Mouse (Mus musculus): ENCODE measurements around the gene Retnlb.
"Not testable (repeated sequence)": the region's sequence is repeated elsewhere in the genome, so short reads cannot be mapped to it uniquely, and the experiment has no call there.

Gene Retnlb

DNA sequence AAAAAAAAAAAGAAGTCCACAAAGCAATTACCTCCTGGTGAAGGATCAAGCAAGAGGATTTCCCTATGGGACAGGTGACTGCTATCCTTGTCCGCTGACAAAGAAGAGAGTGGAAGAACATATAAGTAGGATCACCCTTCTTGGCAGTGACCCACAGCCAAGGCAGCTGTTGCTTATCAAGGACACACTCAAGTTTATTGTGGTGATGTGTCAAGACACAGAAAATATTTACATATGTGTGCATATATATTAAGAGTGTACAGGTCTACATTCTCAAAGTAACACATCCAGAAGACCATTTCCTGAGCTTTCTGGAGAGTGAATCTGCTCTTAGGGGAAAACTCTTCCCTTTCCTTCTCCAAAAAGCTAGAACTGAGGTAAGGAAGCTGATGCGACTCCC, at the start of gene Retnlb:
Retnlb (plus strand) TSS at position 162 of the 400 bp plus-strand sequence.
- no peak for DNase-seq

DNA sequence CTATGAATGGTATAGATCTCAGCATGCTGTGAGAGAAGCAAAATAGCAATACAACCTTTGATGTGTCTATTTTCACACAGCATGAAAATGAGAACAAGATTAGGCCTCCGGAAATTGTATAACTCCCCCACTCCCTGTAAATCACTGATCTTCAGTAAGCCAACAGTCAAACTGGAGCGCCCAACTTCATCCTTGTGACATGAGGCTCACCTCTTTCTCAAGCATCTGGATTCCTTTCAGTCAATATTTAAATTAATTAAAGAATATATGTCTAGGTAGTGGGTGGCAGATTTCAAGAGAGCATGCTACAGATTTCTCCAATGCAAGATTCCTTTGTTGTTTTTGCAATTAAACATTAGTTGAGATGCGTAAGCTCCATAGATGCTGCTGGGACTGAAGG, 47.5 kb upstream of the Retnlb start:
- DNase-seq = no peak

DNA sequence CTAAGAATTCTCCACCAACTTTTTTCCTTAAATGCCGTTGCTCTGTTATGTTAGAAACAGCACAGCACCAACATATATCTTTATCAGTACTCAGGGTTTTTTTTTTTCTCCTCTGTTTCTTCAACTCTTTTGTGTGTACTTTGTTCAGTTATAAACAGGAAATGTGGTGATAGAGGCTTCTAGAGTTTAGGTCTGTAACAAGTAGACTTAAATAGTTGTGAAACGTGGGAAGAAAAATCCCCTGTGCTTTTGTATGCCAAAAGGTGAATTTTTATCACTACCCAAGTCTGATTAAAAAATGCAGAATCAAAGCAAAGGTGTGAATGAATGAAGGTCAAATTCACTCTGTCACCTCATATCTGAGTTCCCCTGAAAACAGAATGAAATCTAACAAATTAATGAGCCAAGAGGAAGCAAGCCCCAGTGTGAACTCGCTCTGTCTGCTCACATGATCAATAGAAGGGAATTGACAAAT, 44.6 kb upstream of the Retnlb start, which contains the start of gene Trat1:
Trat1 (minus strand) TSS at position 51 of the 475 bp plus-strand sequence.
- no peak for DNase-seq

DNA sequence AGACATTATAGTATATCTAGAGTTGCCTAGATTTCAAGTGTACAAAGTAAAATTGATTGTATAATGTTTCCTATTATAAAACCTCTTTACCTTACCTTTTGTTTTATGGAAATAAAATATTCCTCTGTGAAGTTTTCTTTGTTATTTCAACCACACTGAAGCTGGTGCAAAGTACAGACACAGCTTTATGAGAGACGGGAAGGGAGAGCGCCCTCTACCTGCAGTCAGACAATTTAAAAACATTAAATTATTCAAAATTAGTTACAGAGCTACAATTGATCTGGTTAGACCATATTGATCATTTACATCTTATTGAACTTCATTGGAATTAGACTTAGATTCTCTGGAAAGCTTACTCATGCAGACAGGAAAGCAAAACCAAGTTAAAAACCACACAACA, 39.4 kb upstream of the Retnlb start:
- DNase-seq = no peak

DNA sequence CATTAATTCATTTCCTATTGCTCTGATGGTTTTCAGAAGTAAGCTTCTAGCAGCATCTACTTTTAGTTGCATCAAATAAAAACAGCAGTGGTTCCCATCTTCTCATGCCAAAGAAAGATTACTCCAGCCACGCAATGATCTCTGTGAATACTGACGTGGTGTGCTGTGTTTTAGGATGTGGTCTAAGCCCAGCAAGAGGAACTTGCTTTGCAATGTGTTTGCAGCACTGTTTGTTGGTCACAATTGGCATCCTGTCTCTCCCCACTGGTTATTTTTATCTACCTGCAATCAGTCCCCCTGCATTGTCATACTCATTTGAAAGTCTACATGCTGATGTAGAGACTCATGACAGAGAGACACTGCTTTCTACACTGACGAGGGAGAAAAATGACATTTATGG, 30.4 kb upstream of the Retnlb start:
- DNase-seq = no peak

DNA sequence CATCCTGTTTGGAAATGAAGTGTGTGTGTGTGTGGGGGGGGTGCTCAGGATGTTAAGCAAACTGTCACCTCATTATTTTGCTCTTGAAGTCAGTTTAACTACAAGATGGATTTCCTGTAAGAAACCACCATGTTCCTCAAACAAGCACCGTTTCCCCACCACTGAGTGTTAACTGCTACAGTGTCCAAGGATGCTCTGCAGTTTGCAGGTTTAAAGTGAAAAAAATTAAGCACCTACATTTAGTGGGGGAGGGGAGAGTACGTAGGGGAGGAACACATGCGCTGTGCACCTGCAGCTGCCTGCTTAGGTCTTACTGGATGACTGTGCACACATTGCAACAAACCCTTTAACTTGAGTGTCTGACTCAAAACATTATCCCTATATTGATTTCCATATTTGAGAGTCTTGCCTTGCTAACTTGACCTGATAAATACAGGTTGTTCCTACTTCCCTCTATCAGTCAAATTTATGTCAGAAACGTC, 27.9 kb upstream of the Retnlb start:
- no peak for DNase-seq

DNA sequence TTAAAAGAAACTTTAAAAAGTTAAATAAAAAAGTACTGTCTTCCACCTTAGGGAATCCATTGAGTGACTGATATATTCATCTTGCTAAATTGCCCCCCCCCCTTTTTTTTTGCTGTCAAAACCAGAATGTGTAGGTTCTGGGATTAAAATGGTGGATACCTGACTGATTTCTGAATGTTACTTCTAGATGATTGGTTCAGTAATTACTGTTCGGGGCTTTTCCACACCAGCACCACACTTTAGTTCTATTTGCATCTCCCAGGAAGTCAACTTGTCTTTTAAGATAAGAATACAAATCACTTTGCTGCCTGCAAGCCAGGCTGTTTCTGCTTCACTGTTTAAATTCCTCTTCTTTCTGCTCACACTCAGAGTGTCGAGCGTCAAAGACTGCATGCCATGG, 18.4 kb upstream of the Retnlb start:
- no peak for DNase-seq

DNA sequence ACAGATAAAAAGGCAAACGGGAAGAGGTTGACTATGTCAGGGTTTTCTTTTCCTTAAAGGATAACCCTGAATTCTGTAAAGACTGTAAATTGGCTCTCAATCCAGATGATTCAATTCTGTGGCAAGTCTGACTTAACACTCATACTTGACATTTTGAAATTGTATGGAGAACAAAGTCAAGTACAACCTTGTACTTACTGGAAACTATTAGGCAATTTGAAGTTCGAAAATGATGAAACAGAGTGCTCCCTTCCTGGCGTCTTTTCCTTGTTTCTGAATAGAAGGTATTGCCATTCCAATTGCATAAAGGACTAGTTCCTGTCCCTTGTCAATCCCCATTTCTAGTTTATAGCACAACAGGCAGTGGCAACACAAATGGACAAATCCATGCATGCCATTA, 17.2 kb upstream of the Retnlb start:
- no peak for DNase-seq

DNA sequence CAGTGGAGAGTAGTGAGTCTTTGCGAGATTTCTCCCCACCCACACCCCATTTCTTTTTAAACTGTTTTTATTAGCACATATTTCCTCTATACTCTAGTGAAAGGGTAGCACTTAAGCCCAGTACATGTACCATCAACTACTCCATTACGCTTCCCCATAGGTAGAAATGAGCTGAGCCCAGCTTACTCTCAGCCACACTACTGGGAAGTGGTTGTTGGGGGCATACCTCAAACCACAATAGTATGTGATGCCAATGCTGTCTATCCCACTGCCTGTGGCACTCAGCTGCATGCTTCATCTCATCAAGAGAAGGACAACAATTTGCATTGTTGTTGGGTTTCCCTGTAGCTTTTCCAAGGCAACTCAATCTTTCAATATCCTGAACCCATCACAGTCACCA, 15.8 kb upstream of the Retnlb start:
- no peak for DNase-seq

DNA sequence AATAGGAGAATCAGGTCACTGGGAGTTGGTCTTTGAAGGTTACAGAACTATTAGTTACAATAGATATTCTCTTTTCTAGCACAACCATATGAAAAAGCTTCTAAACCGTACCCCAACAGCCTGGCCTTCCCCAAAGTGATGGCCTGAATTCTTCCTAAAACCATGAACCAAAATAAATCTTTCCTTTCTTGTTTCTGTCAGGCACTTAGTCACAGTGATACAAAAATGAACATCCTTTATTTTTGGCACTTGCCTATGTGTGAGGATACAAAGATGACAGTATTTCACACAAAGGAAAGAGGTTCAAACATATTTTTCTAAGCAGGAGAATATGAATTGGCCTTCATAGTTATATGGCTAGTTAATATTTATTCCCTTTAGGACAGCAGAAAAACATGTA, 11.2 kb upstream of the Retnlb start:
- DNase-seq = no peak

DNA sequence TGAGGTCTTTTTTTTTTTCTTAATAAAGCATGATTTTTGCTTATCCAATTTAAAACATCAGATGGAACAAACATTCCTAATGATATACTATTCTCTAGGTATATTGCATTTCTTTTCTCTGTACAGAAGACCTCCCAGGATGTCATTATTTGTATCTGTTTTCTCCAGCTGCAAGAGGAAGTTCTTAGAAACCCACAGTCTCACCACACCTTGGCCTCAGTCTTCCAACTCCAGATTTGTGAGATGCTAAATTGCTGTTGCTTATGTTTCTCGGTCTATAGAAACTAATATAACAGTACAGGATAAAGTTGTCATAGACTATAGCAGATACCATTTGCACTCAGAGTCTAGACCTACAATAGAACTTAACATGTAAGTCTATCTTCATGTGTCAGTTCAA, 10.1 kb upstream of the Retnlb start:
- no peak for DNase-seq

DNA sequence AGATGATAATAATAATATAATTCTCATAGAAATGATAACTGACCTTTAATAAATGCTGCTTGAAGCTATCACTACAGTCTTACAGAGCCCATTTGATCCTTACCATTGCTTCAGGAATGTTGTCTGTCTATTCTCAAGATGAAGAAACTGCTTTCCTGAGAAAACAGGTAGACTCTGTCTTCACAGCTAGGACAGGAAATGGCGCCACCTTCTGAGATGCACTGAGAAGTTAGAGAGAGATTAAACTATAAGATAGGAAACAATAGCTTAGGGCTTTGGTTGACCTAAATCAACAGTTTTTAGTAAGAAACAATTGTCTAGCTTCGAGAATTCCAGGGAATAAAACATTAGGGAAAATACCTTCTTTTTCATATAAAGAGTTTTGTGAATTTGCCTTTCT, 7.3 kb upstream of the Retnlb start:
- DNase-seq = no peak

DNA sequence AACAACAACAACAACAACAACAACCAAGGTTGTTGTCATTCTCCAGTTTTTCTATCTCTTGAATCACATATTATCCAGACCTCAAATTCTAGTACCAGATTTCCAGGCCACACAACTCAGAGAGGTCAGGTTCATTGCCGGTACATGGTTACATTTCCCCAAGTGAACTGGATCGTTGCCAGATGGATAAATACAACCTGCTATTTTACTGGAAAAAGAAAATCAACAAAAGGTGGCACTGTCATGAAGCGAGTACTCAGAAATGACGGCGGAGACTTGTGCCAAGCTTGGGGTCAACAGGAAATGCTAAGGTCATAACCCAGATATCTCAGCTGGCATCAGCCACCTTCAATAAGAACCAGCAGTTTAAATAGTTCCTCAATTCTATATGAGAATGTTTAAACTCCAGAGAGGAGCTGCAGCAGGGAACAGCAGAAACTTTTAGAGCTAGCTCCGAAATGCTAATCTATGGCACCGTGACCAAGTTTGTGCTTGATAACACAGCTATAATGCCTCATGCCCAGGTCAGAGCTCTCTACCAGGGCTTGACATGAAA, 4.7 kb upstream of the Retnlb start:
- DNase-seq = no peak

DNA sequence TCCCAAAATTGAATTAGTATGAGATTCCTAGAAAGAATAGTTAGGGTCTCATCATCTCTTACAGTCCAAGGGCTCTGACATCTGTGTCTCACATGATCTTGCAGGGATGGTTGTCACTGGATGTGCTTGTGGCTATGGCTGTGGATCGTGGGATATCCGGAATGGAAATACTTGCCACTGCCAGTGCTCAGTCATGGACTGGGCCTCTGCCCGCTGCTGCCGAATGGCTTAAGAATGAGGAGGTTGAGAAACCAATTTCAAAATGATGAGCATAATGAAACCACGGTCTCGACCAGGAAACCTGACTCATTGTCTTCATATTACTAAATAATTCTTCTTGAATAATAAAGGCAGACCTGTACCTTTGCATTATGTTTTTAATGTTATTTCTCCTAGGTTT, 1.9 kb downstream of the Retnlb start:
- DNase-seq = no peak

DNA sequence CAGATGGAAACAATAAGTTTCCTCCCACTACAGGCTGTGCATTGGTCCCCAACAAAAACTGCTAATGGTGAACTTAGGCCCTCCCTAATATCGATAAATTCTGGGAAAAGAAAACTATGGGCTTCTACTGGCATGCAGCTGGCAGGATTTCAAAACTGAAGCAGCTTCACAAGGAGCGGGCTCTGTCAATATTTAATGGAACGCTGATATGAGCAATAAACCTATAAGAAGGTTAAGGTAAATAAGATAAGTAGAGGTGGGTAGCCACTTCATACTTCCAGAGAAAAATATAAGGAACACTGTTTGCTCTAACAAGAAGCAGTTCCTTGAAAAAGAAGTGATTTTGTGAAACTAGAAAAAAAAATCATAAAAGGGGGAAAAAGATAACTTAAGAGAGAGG, 9.8 kb downstream of the Retnlb start:
- DNase-seq = no peak

DNA sequence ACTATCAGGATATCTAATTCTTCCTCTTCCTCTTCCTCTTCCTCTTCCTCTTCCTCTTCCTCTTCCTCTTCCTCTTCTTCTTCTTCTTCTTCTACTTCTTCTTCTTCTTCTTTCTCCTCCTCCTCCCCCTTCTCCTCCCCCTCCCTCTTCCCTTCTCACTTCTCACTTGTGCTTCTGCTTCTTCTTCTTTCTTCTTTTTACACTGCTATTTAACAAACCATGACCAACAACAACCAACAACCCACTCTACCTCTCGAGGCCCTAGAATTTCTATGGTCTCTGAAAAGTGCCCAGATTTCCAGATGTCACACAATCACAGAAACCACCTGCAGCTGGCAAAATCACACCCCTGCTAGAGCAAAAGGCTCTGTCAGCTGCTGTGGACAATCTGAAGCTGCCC, 11.0 kb downstream of the Retnlb start:
- DNase-seq = no peak

DNA sequence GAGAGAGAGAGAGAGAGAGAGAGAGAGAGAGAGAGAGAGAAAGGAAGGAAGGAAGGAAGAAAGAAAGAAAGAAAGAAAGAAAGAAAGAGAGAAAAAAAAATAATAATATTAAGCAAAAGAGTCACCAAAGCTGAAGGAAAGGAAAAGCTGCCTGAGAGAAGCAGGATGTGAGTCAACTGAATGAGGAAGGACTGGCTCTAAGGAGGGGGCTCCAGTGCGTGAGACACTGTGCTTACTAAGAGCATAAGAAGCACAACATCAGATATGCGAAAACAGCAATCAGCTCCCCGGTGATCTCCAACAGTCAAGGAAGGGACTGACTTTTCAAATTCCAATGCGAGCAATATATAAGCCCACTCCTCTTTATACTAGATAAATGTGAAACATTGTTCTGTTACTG, 12.4 kb downstream of the Retnlb start:
- no peak for DNase-seq

DNA sequence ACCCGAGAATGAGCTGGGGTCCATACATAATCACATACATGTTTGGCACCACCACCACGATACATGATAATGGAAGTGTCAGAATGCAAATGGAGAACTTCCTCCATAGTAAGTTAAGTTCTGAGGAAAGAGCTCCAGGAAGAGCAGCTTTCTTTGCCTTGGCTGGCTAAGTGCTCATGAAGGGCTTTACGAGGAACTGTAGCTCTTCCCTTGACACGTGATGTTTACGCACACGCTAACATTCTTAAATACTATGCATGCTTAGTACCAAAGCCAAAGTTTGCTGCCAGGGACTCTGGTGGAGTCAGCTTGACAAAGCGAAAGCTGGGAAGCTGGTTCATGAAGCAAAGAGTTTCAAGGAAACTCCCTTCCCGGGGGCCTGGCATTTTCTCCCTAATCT, 15.4 kb downstream of the Retnlb start:
- DNase-seq = no peak

DNA sequence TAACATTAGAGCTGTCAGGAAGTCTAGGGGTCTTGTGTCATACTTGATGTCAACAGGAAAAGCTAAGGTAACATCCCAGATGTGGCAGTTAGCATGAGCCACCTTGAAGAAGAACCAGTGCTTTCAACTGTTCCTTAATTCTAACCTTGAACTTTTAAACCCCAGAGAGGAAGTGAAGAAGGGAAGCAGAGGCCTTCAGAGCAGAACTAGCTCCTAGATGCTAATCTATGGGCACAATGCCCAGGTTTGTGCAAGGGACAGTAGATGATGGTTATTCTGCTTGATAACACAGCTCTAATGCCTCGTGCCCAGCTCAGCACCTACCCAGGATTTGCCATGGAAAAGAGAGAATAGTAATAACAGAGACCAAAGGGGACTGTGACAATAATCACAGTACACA, 17.0 kb downstream of the Retnlb start:
- not testable (repeated sequence) for DNase-seq

DNA sequence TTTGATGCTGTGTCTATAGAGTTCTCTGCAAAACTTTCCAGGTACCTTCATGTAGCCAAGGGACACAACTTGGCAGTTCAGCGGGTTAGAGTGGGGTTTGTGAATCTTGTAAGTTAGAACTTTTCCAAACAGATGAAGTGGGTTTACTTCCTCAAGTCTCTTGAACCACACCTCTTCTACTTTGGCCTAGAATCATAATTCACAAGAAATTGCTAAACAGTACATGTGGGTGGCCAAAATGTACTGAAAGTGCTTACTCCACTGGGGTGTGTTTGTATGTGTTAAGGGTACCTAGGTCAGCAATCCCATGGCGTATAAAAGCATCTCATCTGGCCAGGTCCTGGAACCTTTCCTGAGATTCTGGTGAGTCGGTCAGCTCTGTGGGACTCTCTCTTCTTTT, 25.6 kb downstream of the Retnlb start, which contains the start of gene Retnla:
Retnla (plus strand) TSS at position 286 of the 400 bp plus-strand sequence.
- DNase-seq = no peak

DNA sequence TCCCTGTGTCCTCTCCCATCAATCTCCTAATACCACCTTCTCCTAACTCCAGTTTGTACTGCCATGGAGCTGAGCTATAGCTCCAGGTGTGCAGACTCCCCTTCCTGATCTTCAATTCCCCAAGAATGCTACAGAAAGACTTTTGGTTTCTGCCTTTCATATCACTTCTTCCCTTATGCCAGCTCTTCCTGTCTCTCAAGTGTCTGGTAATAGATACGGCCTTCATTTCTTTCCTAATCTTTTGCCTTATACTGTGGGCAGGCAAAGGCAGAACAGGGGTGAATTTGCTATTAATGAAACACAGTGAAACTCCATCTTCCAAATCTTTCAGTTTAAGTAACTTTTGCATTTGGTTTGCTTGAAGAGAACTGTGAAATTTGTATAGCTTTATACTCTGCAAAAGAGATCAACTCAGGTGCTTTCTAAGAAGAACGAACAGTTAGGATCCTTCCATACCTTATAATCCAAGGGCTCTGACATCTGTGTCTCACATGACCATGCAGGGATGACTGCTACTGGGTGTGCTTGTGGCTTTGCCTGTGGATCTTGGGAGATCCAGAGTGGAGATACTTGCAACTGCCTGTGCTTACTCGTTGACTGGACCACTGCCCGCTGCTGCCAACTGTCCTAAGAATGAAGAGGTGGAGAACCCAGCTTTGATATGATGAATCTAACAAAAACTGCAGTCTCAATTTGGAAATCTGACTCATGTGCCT, 27.2 kb downstream of the Retnlb start:
- no peak for DNase-seq

DNA sequence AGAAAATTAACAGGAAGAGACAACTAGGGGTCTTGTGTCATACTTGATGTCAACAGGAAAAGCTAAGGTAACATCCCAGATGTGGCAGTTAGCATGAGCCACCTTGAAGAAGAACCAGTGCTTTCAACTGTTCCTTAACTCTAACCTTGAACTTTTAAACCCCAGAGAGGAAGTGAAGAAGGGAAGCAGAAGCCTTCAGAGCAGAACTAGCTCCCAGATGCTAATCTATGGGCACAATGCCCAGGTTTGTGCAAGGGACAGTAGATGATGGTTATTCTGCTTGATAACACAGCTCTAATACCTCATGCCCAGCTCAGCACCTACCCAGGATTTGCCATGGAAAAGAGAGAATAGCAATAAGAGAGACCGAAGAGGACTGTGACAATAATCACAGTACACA, 48.3 kb downstream of the Retnlb start:
- DNase-seq = not testable (repeated sequence)

DNA sequence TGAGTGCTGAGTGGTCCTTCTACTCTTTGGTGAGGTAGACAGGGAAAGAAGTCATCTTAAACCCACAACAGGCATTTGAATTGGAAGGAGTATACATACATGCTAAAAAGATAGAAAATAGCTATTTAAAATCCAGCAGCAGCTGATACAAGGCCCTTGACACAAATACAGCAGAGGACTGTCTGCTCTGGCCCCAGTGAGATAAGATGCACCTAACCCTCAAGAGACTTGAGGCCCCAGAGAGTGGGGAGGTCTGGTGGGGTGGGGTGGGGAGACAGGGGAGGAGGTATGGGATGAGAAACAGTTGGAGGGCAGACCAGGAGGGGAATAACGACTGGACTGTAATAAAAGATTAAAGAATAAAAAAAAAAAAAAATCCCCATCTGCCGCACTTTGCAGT, 51.0 kb downstream of the Retnlb start:
- DNase-seq = peak; percentile 10
